Mouse (Mus musculus): ENCODE measurements around the gene Snx9. TPM values are rescaled to one million over a fixed set of nuclear protein-coding genes. Genes with fewer than 3 reads are reported as not detected.

Snx9 gene
- total and polyA plus RNA-seq, 3 experiments, result 26.7 to 55.5 (median 46.7) TPM

GRCm38 (mm10) chr17:5805151-5805834, 35.8 kb upstream of the Snx9 start:
- H3K9me3 ChIP-seq (replicated peaks), result peaks cover 1% of the 10 kb centered on the region
- H3K4me3 ChIP-seq (ENCODE audit: low read depth, low read length), result no peak overlapping the region
- TF ChIP-seq TAL1 (conservative IDR thresholded peaks at IDR 0.05; ENCODE audit: low read depth, low read length) (no peak), POLR2AphosphoS5 (IDR thresholded peaks at IDR 0.05; ENCODE audit: insufficient replicate concordance, low read depth, low read length) (no peak), GATA1 (IDR thresholded peaks at IDR 0.05; ENCODE audit: borderline replicate concordance, low read length) (no peak), CTCF (IDR thresholded peaks at IDR 0.05; ENCODE audit: low read depth, low read length) (no peak), GATA2 (IDR thresholded peaks at IDR 0.05; ENCODE audit: borderline replicate concordance, low read depth, low read length) (no peak)
- H3K27me3 ChIP-seq (ENCODE audit: insufficient read depth, low read length), result peaks cover 25% of the 10 kb centered on the region
- no peak for ATAC-seq (ENCODE audit: extremely low read depth, insufficient number of reproducible peaks, low FRiP score, poor library complexity, severe bottlenecking)
- peaks cover 27% of the 10 kb centered on the region for H3K36me3 ChIP-seq (replicated peaks)
- no peak for DNase-seq (ENCODE audit: low spot score)
- H3K4me1 ChIP-seq (ENCODE audit: insufficient read depth, low read depth, low read length), result peaks cover 34% of the 10 kb centered on the region

DNA sequence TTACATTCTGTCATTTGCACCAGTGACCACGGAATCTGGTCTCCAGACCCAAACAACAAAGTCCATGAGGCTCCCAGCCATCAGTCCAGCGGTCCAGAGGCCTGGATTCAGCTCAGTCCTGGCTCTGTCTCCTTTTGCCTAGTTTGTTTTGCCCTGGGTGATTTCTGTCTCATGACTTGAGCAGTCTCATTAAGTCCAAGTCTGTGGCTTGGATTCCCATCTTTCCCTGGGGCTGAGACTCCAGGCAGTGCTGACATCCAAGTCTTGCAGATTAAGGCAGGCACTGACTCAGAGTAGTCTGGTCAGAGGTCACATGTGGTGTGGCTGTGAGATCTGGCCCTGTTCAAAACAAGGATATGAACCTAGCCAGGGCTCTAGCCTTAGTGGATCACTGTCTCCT, 35.2 kb upstream of the Snx9 start:
- Histone ChIP-seq H3K27me3 (ENCODE audit: insufficient read depth, low read length) (peaks cover 27% of the 10 kb centered on the region), H3K4me1 (ENCODE audit: insufficient read depth, low read depth, low read length) (peaks cover 28% of the 10 kb centered on the region), H3K36me3 (replicated peaks) (peaks cover 25% of the 10 kb centered on the region), H3K9me3 (replicated peaks) (peaks cover 6% of the 10 kb centered on the region), H3K4me3 (ENCODE audit: low read depth, low read length) (no peak overlapping the region)
- DNase-seq (ENCODE audit: low spot score), result no peak
- ATAC-seq (ENCODE audit: extremely low read depth, insufficient number of reproducible peaks, low FRiP score, poor library complexity, severe bottlenecking), result no peak
- TF ChIP-seq CTCF (IDR thresholded peaks at IDR 0.05; ENCODE audit: low read depth, low read length), result no peak
- no peak for TF ChIP-seq POLR2AphosphoS5 (IDR thresholded peaks at IDR 0.05; ENCODE audit: insufficient replicate concordance, low read depth, low read length)
- TF ChIP-seq GATA1 (IDR thresholded peaks at IDR 0.05; ENCODE audit: borderline replicate concordance, low read length), result no peak
- no peak for TF ChIP-seq GATA2 (IDR thresholded peaks at IDR 0.05; ENCODE audit: borderline replicate concordance, low read depth, low read length)
- no peak for TF ChIP-seq TAL1 (conservative IDR thresholded peaks at IDR 0.05; ENCODE audit: low read depth, low read length)

GRCm38 (mm10) chr17:5806823-5807222, 34.3 kb upstream of the Snx9 start:
- Histone ChIP-seq H3K27me3 (ENCODE audit: insufficient read depth, low read length) (peaks cover 29% of the 10 kb centered on the region), H3K9me3 (replicated peaks) (peaks cover 6% of the 10 kb centered on the region), H3K4me1 (ENCODE audit: insufficient read depth, low read depth, low read length) (peaks cover 20% of the 10 kb centered on the region), H3K4me3 (ENCODE audit: low read depth, low read length) (no peak overlapping the region), H3K36me3 (replicated peaks) (peaks cover 18% of the 10 kb centered on the region)
- ATAC-seq (ENCODE audit: extremely low read depth, insufficient number of reproducible peaks, low FRiP score, poor library complexity, severe bottlenecking) (no peak), DNase-seq (ENCODE audit: low spot score) (no peak)
- TF ChIP-seq POLR2AphosphoS5 (IDR thresholded peaks at IDR 0.05; ENCODE audit: insufficient replicate concordance, low read depth, low read length), result no peak
- no peak for TF ChIP-seq GATA1 (IDR thresholded peaks at IDR 0.05; ENCODE audit: borderline replicate concordance, low read length)
- TF ChIP-seq GATA2 (IDR thresholded peaks at IDR 0.05; ENCODE audit: borderline replicate concordance, low read depth, low read length), result no peak
- TF ChIP-seq TAL1 (conservative IDR thresholded peaks at IDR 0.05; ENCODE audit: low read depth, low read length), result no peak
- TF ChIP-seq CTCF (IDR thresholded peaks at IDR 0.05; ENCODE audit: low read depth, low read length), result no peak

GRCm38 (mm10) chr17:5807847-5808386, 33.2 kb upstream of the Snx9 start:
- DNase-seq (ENCODE audit: low spot score) (no peak), ATAC-seq (ENCODE audit: extremely low read depth, insufficient number of reproducible peaks, low FRiP score, poor library complexity, severe bottlenecking) (no peak)
- peaks cover 6% of the 10 kb centered on the region for H3K9me3 ChIP-seq (replicated peaks)
- TF ChIP-seq TAL1 (conservative IDR thresholded peaks at IDR 0.05; ENCODE audit: low read depth, low read length), result no peak
- TF ChIP-seq GATA2 (IDR thresholded peaks at IDR 0.05; ENCODE audit: borderline replicate concordance, low read depth, low read length), result no peak
- no peak for TF ChIP-seq GATA1 (IDR thresholded peaks at IDR 0.05; ENCODE audit: borderline replicate concordance, low read length)
- no peak for TF ChIP-seq POLR2AphosphoS5 (IDR thresholded peaks at IDR 0.05; ENCODE audit: insufficient replicate concordance, low read depth, low read length)
- no peak for TF ChIP-seq CTCF (IDR thresholded peaks at IDR 0.05; ENCODE audit: low read depth, low read length)
- H3K4me1 ChIP-seq (ENCODE audit: insufficient read depth, low read depth, low read length), result peaks cover 13% of the 10 kb centered on the region
- H3K4me3 ChIP-seq (ENCODE audit: low read depth, low read length), result no peak overlapping the region
- peaks cover 33% of the 10 kb centered on the region for H3K27me3 ChIP-seq (ENCODE audit: insufficient read depth, low read length)
- H3K36me3 ChIP-seq (replicated peaks), result peaks cover 7% of the 10 kb centered on the region

DNA sequence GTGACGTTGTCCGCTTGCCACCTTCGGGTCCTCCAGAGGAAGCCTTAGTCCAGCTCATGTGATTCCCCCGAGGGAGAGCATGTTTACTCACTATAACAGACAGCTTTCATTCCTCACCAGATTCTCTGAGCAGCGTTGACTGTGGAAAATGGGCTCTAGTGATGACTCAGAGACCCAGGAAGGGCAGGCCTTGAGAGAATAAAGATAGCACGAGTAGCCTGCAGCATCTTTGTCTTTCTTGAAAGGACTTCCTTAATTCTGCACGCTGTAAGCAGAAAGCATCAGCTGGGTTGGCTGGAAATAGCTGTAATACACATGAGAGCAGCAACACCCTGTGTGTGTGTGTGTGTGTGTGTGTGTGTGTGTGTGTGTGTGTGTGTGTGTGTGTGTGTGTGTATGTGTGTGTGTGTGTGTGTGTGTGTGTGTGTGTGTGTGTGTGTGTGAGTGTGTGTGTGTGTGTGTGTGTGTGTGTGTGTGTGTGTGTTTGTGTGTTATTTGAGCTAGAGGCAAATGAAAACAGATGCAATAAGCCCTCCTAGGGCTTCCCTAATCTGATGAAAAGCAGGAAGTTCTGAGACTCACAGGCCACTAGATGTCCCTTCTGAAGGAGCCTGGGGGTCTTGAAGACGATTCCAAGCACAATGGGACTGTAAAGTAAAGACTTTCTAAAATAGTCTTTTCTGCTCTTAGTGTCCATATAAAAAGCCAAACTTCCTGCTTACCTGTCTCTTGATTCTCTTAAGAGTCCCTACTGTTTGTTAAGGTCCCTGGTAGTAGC, 27.1 kb upstream of the Snx9 start:
- peaks cover 27% of the 10 kb centered on the region for H3K27me3 ChIP-seq (ENCODE audit: insufficient read depth, low read length)
- DNase-seq (ENCODE audit: low spot score), result no peak
- H3K36me3 ChIP-seq (replicated peaks), result no peaks in the 10 kb centered on the region
- H3K4me3 ChIP-seq (ENCODE audit: low read depth, low read length), result no peak overlapping the region
- peak; percentile 49 for ATAC-seq (ENCODE audit: extremely low read depth, insufficient number of reproducible peaks, low FRiP score, poor library complexity, severe bottlenecking)
- peaks cover 7% of the 10 kb centered on the region; the same call in 1 of the 2 replicates for H3K4me1 ChIP-seq (ENCODE audit: insufficient read depth, low read depth, low read length)
- peaks cover 6% of the 10 kb centered on the region for H3K9me3 ChIP-seq (replicated peaks)
- TF ChIP-seq GATA1 (IDR thresholded peaks at IDR 0.05; ENCODE audit: borderline replicate concordance, low read length) (no peak), GATA2 (IDR thresholded peaks at IDR 0.05; ENCODE audit: borderline replicate concordance, low read depth, low read length) (no peak), CTCF (IDR thresholded peaks at IDR 0.05; ENCODE audit: low read depth, low read length) (no peak), TAL1 (conservative IDR thresholded peaks at IDR 0.05; ENCODE audit: low read depth, low read length) (no peak), POLR2AphosphoS5 (IDR thresholded peaks at IDR 0.05; ENCODE audit: insufficient replicate concordance, low read depth, low read length) (no peak)

GRCm38 (mm10) chr17:5814641-5814920, 26.5 kb upstream of the Snx9 start:
- no peak overlapping the region for H3K4me3 ChIP-seq (ENCODE audit: low read depth, low read length)
- H3K36me3 ChIP-seq (replicated peaks), result no peaks in the 10 kb centered on the region
- DNase-seq (ENCODE audit: low spot score), result no peak
- TF ChIP-seq GATA2 (IDR thresholded peaks at IDR 0.05; ENCODE audit: borderline replicate concordance, low read depth, low read length), result no peak
- no peak for TF ChIP-seq TAL1 (conservative IDR thresholded peaks at IDR 0.05; ENCODE audit: low read depth, low read length)
- no peak for TF ChIP-seq POLR2AphosphoS5 (IDR thresholded peaks at IDR 0.05; ENCODE audit: insufficient replicate concordance, low read depth, low read length)
- TF ChIP-seq GATA1 (IDR thresholded peaks at IDR 0.05; ENCODE audit: borderline replicate concordance, low read length), result no peak
- TF ChIP-seq CTCF (IDR thresholded peaks at IDR 0.05; ENCODE audit: low read depth, low read length), result no peak
- H3K4me1 ChIP-seq (ENCODE audit: insufficient read depth, low read depth, low read length), result peaks cover 7% of the 10 kb centered on the region; the same call in 1 of the 2 replicates
- ATAC-seq (ENCODE audit: extremely low read depth, insufficient number of reproducible peaks, low FRiP score, poor library complexity, severe bottlenecking), result no peak
- H3K27me3 ChIP-seq (ENCODE audit: insufficient read depth, low read length), result peaks cover 28% of the 10 kb centered on the region
- H3K9me3 ChIP-seq (replicated peaks), result peaks cover 6% of the 10 kb centered on the region

All from G1E (cell line).